Mouse (Mus musculus) stomach, embryonic 14.5 days (tissue): Measurements from ENCODE around the gene Rab44. TPM values are rescaled to one million over a fixed set of nuclear protein-coding genes. Genes with fewer than 3 reads are reported as not detected.

ENCODE experiments used
- ATAC-seq: fragments of 200-750 bp; cut with Nextera tagmentation; 2 replicates; pipeline ENCODE4 v1.8.0; 2017; ENCODE audit warnings: low read depth, moderate TSS enrichment; ENCODE audit not compliant: insufficient number of reproducible peaks, insufficient read depth, low FRiP score
- H3K27ac ChIP-seq: fragments of 300-500 bp; sonication (generic); 2 replicates; pipeline ENCODE4 v1.5.1; 2014; ENCODE audit warnings: mild to moderate bottlenecking, low read length, moderate library complexity, mixed read lengths
- H3K27me3 ChIP-seq: fragments of 300-500 bp; sonication (generic); 2 replicates; pipeline ENCODE4 v1.6.1; 2014; ENCODE audit warnings: low read length, control low read depth, mixed read lengths; ENCODE audit not compliant: control insufficient read depth, insufficient read depth
- H3K36me3 ChIP-seq: fragments of 300-500 bp; sonication (generic); 2 replicates; pipeline ENCODE4 v1.6.1; 2014; ENCODE audit warnings: mild to moderate bottlenecking, control low read depth, low read length, moderate library complexity, mixed read lengths; ENCODE audit not compliant: control insufficient read depth, insufficient read depth
- H3K4me1 ChIP-seq: fragments of 300-500 bp; sonication (generic); 2 replicates; pipeline ENCODE4 v1.6.1; 2014; ENCODE audit warnings: low read length, control low read depth, mixed read lengths; ENCODE audit not compliant: control insufficient read depth, insufficient read depth
- H3K4me2 ChIP-seq: fragments of 300-500 bp; sonication (generic); replicated peaks from 2 replicates; pipeline ENCODE4 v1.6.1; 2014; ENCODE audit warnings: low read depth, low read length, control low read depth
- H3K4me3 ChIP-seq: fragments of 300-500 bp; sonication (generic); 2 replicates; pipeline ENCODE4 v1.5.1; 2014; ENCODE audit warnings: low read depth, low read length, control low read depth
- H3K9ac ChIP-seq: fragments of 300-500 bp; sonication (generic); replicated peaks from 2 replicates; pipeline ENCODE4 v1.6.1; 2014; ENCODE audit warnings: low read depth, mild to moderate bottlenecking, control low read depth, low read length, moderate library complexity, mixed read lengths
- H3K9me3 ChIP-seq: fragments of 300-500 bp; sonication (generic); 2 replicates; pipeline ENCODE4 v1.6.1; 2016; ENCODE audit warnings: low read depth, low read length, control low read depth; ENCODE audit not compliant: control insufficient read depth
- WGBS: fragments of 180-500 bp; shearing (Covaris S2); extraction: QIAGEN DNeasy Blood & Tissue Kit; methylation state at CpG from one replicate; pipeline ENCODE4 v1.1.7; 2014; 5-methylcytosine and 5-hydroxymethylcytosine counted together
- polyA plus RNA-seq: library from polyadenylated mRNA; unstranded; fragments of >200 nt; fragmentation: Nextera tagmentation; extraction: Ambion mirVana; gene quantifications from 2 replicates; pipeline ENCODE4 v1.2.1, GENCODE M21; 2014

Gene Rab44
- polyA plus RNA-seq, 1 experiment from 2014 or later = 0.39 TPM

GRCm38 (mm10) chr17:29083586-29083985, 30.4 kb upstream of the Rab44 start:
- Histone ChIP-seq H3K9ac (no peak overlapping the region), H3K4me3 (no peak overlapping the region), H3K9me3 (no peaks in the 10 kb centered on the region), H3K4me2 (no peak overlapping the region), H3K27ac (no peak overlapping the region), H3K4me1 (peaks cover 7% of the 10 kb centered on the region; the same call in 1 of the 2 replicates), H3K36me3 (no peaks in the 10 kb centered on the region), H3K27me3 (0 out of 2 replicates have a peak, but pooled peaks cover 5% of the 10 kb centered on the region)
- WGBS = 89% methylated on average over 8 of the region's 8 CpGs
- ATAC-seq = no peak

- ATAC-seq = no peak
- Histone ChIP-seq H3K36me3 (no peaks in the 10 kb centered on the region), H3K27ac (no peak overlapping the region), H3K4me2 (no peak overlapping the region), H3K9ac (no peak overlapping the region), H3K9me3 (no peaks in the 10 kb centered on the region), H3K27me3 (0 out of 2 replicates have a peak, but pooled peaks cover 5% of the 10 kb centered on the region), H3K4me1 (peaks cover 4% of the 10 kb centered on the region; the same call in 1 of the 2 replicates), H3K4me3 (no peak overlapping the region)
- WGBS = 90% methylated on average over 7 of the region's 7 CpGs
Measured at GRCm38 (mm10) chr17:29084656-29085055, 29.3 kb upstream of the Rab44 start.

GRCm38 (mm10) chr17:29085266-29085665, 28.7 kb upstream of the Rab44 start:
- peaks cover 4% of the 10 kb centered on the region; the same call in 1 of the 2 replicates for H3K4me1 ChIP-seq

GRCm38 (mm10) chr17:29086916-29087315, 27.0 kb upstream of the Rab44 start:
- H3K9ac ChIP-seq = no peak overlapping the region
- H3K4me3 ChIP-seq = no peak overlapping the region
- H3K27ac ChIP-seq = no peak overlapping the region
- no peaks in the 10 kb centered on the region for H3K36me3 ChIP-seq
- H3K27me3 ChIP-seq = no peaks in the 10 kb centered on the region
- no peak for ATAC-seq
- 71% methylated on average over 4 of the region's 4 CpGs for WGBS
- peaks cover 10% of the 10 kb centered on the region; the same call in 1 of the 2 replicates for H3K4me1 ChIP-seq
- no peak overlapping the region for H3K4me2 ChIP-seq
- H3K9me3 ChIP-seq = no peaks in the 10 kb centered on the region

More at GRCm38 (mm10) chr17:29085266-29085665, 28.7 kb upstream of the Rab44 start:
- Histone ChIP-seq H3K4me3 (no peak overlapping the region), H3K9me3 (no peaks in the 10 kb centered on the region), H3K27me3 (0 out of 2 replicates have a peak, but pooled peaks cover 5% of the 10 kb centered on the region), H3K27ac (no peak overlapping the region), H3K36me3 (no peaks in the 10 kb centered on the region), H3K4me2 (no peak overlapping the region), H3K9ac (no peak overlapping the region)
- 80% methylated on average over 10 of the region's 10 CpGs for WGBS
- no peak for ATAC-seq

GRCm38 (mm10) chr17:29090776-29091175, 23.2 kb upstream of the Rab44 start, which contains the start of gene Cdkn1a:
TSS of gene Cdkn1a (plus strand) at chr17:29090976.
- WGBS = 67% methylated on average over 3 of the region's 3 CpGs
- Histone ChIP-seq H3K4me3 (no peak within 1 kb of the TSS), H3K27ac (no peak within 1 kb of the TSS), H3K36me3 (no peaks in the 10 kb centered on the region), H3K9me3 (no peaks in the 10 kb centered on the region), H3K4me2 (no peak within 1 kb of the TSS), H3K27me3 (no peaks in the 10 kb centered on the region), H3K4me1 (peaks cover 17% of the 10 kb centered on the region; the same call in 1 of the 2 replicates), H3K9ac (no peak within 1 kb of the TSS)
- ATAC-seq = no peak

- Histone ChIP-seq H3K9me3 (no peaks in the 10 kb centered on the region), H3K27me3 (no peaks in the 10 kb centered on the region), H3K4me2 (no peak overlapping the region), H3K4me3 (no peak overlapping the region), H3K9ac (no peak overlapping the region), H3K27ac (no peak overlapping the region), H3K36me3 (no peaks in the 10 kb centered on the region), H3K4me1 (peaks cover 17% of the 10 kb centered on the region; the same call in 1 of the 2 replicates)
- ATAC-seq = no peak
- WGBS = 26% methylated on average over 6 of the region's 6 CpGs
Measured at GRCm38 (mm10) chr17:29091348-29091944, 22.5 kb upstream of the Rab44 start.

- H3K27ac ChIP-seq = no peak overlapping the region
- peaks cover 17% of the 10 kb centered on the region; the same call in 1 of the 2 replicates for H3K4me1 ChIP-seq
- H3K9me3 ChIP-seq = no peaks in the 10 kb centered on the region
- no peak overlapping the region for H3K4me3 ChIP-seq
- no peak overlapping the region for H3K4me2 ChIP-seq
- H3K27me3 ChIP-seq = no peaks in the 10 kb centered on the region
- WGBS = 45% methylated on average over 5 of the region's 5 CpGs
- ATAC-seq = no peak
- no peaks in the 10 kb centered on the region for H3K36me3 ChIP-seq
- H3K9ac ChIP-seq = no peak overlapping the region
Measured at GRCm38 (mm10) chr17:29092497-29092896, 21.4 kb upstream of the Rab44 start.

GRCm38 (mm10) chr17:29093110-29093952, 20.6 kb upstream of the Rab44 start:
- peak overlapping the region; percentile 49; the same call in 1 of the 2 replicates for H3K27ac ChIP-seq
- peak overlapping the region; percentile 55; the same call in 1 of the 2 replicates for H3K9ac ChIP-seq
- H3K4me2 ChIP-seq = peak overlapping the region; percentile 92
- peaks cover 17% of the 10 kb centered on the region; the same call in 1 of the 2 replicates for H3K4me1 ChIP-seq
- 6% methylated on average over 36 of the region's 36 CpGs for WGBS
- H3K36me3 ChIP-seq = no peaks in the 10 kb centered on the region
- peak overlapping the region; percentile 50 for H3K4me3 ChIP-seq
- peak; percentile 87 for ATAC-seq
- H3K9me3 ChIP-seq = no peaks in the 10 kb centered on the region
- no peaks in the 10 kb centered on the region for H3K27me3 ChIP-seq
